Mouse (Mus musculus) forelimb bud, embryonic 11.5 days (tissue): ENCODE data around the gene Rhox4g.
"Not testable (repeated sequence)": the region's sequence is repeated elsewhere in the genome, so short reads cannot be mapped to it uniquely, and the experiment has no call there.

Experiments used
- DNase-seq: peaks from one replicate; pipeline ENCODE4 v3.0.0-alpha.2; 2012; ENCODE audit warnings: low read depth, low spot score

Rhox4g gene

GRCm38 (mm10) chrX:37651227-37651626, at the start of gene Rhox4g:
Rhox4g (minus strand) TSS chrX:37651327.
- DNase-seq, result not testable (repeated sequence)

- DNase-seq, result no peak
Measured at GRCm38 (mm10) chrX:37692261-37692660, 41.1 kb upstream of the Rhox4g start.

- DNase-seq, result no peak
Measured at GRCm38 (mm10) chrX:37683031-37683715, 32.0 kb upstream of the Rhox4g start.

DNA sequence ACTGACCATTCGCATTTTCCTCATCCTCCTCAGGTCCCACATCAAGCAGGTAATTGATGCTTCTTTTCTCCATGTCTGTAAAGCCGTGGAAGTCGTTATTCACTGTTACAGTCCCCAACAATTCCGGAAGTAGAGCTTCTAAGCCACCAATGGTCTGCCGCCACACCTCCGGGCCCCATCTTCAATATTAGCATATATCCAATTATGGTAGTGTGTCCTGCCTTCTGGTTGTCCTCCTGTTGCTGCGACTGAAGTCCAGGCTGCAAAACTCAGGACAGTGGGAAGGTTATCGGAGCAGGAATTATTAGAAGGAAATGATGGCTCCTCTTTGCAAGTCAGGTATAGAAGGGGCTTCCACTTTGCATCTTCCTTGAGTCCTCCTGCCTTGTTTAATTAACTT, 22.1 kb upstream of the Rhox4g start, which contains the start of gene Rhox2h:
Rhox2h (minus strand) TSS at position 101 of the 400 bp plus-strand sequence.
- DNase-seq, result not testable (repeated sequence)

GRCm38 (mm10) chrX:37668664-37669063, 17.5 kb upstream of the Rhox4g start, which contains the start of gene Rhox3h:
Rhox3h (minus strand) TSS chrX:37668764.
- not testable (repeated sequence) for DNase-seq

DNA sequence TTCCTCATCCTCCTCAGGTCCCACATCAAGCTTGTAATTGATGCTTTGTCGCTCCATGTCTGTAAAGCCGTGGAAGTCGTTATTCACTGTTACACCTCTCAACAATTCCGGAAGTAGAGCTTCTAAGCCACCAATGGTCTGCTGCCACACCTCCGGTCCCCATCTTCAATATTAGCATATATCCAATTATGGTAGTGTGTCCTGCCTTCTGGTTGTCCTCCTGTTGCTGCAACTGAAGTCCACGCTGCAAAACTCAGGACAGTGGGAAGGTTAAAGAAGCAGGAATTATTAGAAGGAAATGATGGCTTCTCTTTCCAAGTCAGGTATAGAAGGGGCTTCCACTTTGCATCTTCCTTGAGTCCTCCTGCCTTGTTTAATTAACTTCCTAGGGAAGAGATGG, 7.8 kb downstream of the Rhox4g start, which contains the start of gene Rhox2g:
Rhox2g (minus strand) TSS at position 101 of the 400 bp plus-strand sequence.
- DNase-seq, result not testable (repeated sequence)

- not testable (repeated sequence) for DNase-seq
Measured at GRCm38 (mm10) chrX:37628512-37628911, 22.6 kb downstream of the Rhox4g start, which contains the start of gene Rhox3g. Rhox3g (minus strand) TSS chrX:37628612.

GRCm38 (mm10) chrX:37607604-37608003, 43.5 kb downstream of the Rhox4g start, which contains the start of gene Rhox4f:
Rhox4f (minus strand) TSS chrX:37607704.
- not testable (repeated sequence) for DNase-seq
